Mouse (Mus musculus) Patski (cell line): Measurements from ENCODE around the gene Clca1. TPM values are rescaled to one million over a fixed set of nuclear protein-coding genes. Genes with fewer than 3 reads are reported as not detected.

Source experiments
- ATAC-seq: fragments of 100-300 bp; one replicate; pipeline ENCODE4 v1.8.0; 2021
- CTCF ChIA-PET: fragments of 350-600 bp; sonication (Branson Sonifier 250); formaldehyde crosslinking; loops from one replicate; lab custom pipeline; 2022; ENCODE audit warnings: inconsistent platforms; lab: Charles Lee
- POLR2A ChIA-PET: fragments of 350-600 bp; sonication (Branson Sonifier 250); formaldehyde crosslinking; loops from one replicate; lab custom pipeline; 2022; ENCODE audit warnings: antibody characterized with exemption, inconsistent platforms; lab: Charles Lee
- DNase-seq: peaks from one replicate; pipeline ENCODE4 v3.0.0-alpha.2; 2011; ENCODE audit warnings: low read depth, low spot score
- H3K27me3 ChIP-seq: fragments of 371-371 bp; one replicate; pipeline ENCODE4 v1.5.1; 2021
- CTCF ChIP-seq: fragments of 100-300 bp; IDR thresholded peaks from one replicate; pipeline ENCODE4 v1.5.1; 2021
- in situ Hi-C: fragments of 300-500 bp; cut with MboI; formaldehyde crosslinking; loops from 3 replicates; pipeline ENCODE4 v1.11.1; 2018; ENCODE audit warnings: low pct_unique_long_range_greater_than_20kb, mixed read lengths
- polyA plus RNA-seq: library from polyadenylated mRNA; unstranded; gene quantifications from one replicate; pipeline ENCODE4 v1.2.3, GENCODE M21; 2021

Gene Clca1
- polyA plus RNA-seq, 1 experiment from 2014 or later = not detected

DNA sequence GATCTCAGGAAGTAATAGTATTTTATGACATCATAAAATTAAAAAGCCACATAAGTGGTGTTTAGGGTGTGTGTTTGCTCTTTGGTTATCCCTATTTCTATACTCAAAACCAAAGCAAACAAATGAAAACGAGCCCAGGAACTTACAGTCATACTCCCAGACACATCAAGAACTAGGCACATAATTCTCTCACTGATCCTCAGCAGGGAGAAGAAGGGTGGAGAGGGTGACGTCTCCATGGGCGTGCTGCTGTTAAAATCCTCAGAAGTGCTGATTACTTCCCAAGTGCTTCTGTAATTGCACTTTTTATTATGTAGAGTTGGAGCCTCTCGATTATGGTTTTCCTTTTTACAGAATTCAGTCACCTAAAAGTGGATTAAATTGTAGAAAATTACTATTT, 66.5 kb downstream of the Clca1 start:
- ChIA-PET POLR2A (interaction anchor here (0.6 kb wide), 1 partner anchor 897 kb away, joined by 3 read pairs; no protein-coding TSS in a partner anchor), CTCF (no interaction called here)
- DNase-seq (no peak), ATAC-seq (no peak)
- H3K27me3 ChIP-seq = no peaks in the 10 kb centered on the region
- TF ChIP-seq CTCF = no peak
- in situ Hi-C loops = no loop called here

Other genes with a start within 250 kb of the Clca1 start
- 0.30 TPM for gene Clca3a2, start 213.3 kb downstream of the Clca1 start, polyA plus RNA-seq
- gene Clca3b, start 183.4 kb downstream of the Clca1 start, polyA plus RNA-seq = 1.2 TPM
- 0.13 TPM for gene Clca4b, start 100.2 kb downstream of the Clca1 start, polyA plus RNA-seq
- 0.14 TPM for gene Clca4a, start 57.7 kb downstream of the Clca1 start, polyA plus RNA-seq
- gene Clca2, start 66.7 kb upstream of the Clca1 start, polyA plus RNA-seq = 0.03 TPM
- gene Odf2l, start 85.8 kb upstream of the Clca1 start, polyA plus RNA-seq = 46.3 TPM